Mouse (Mus musculus) CD4-positive, CD25-positive, alpha-beta regulatory T cell, adult 4 months (primary cell): ENCODE results near the gene Grhpr. TPM values are rescaled to one million over a fixed set of nuclear protein-coding genes. Genes with fewer than 3 reads are reported as not detected.
A peak's percentile ranks its signal among the peaks of the same experiment; 100 is the strongest.
"Not testable (repeated sequence)": the region's sequence is repeated elsewhere in the genome, so short reads cannot be mapped to it uniquely, and the experiment has no call there.

Experiments
- ATAC-seq: one replicate; pipeline ENCODE4 v1.8.0; 2017
- polyA plus RNA-seq, 2 experiments: library from polyadenylated mRNA; unstranded; fragments of 100-300 nt; shearing (Covaris generic); gene quantifications; one replicate each; pipeline ENCODE4 v1.2.1; 2017

The Grhpr gene
- polyA plus RNA-seq, 2 experiments from 2014 or later: 21.8 to 28.4 TPM

GRCm38 (mm10) chr4:45015615-45016014 lies 34.4 kb downstream of the Grhpr start:
- ATAC-seq: no peak

- peak; percentile 97 for ATAC-seq
These were observed 37.3 kb downstream of the Grhpr start, which contains the start of gene Polr1e for GRCm38 (mm10) chr4:45018452-45018980. Polr1e (plus strand) TSS chr4:45018583.

GRCm38 (mm10) chr4:45019009-45019408 lies 37.8 kb downstream of the Grhpr start:
- ATAC-seq: no peak

GRCm38 (mm10) chr4:45026459-45026858 lies 45.3 kb downstream of the Grhpr start:
- ATAC-seq: no peak

GRCm38 (mm10) chr4:45032586-45032985 lies 51.4 kb downstream of the Grhpr start:
- ATAC-seq: no peak

- no peak for ATAC-seq
These were observed 53.8 kb downstream of the Grhpr start for GRCm38 (mm10) chr4:45034693-45035628.

- ATAC-seq: no peak
These were observed 54.9 kb downstream of the Grhpr start for GRCm38 (mm10) chr4:45036048-45036447.

GRCm38 (mm10) chr4:45036571-45036970 lies 55.4 kb downstream of the Grhpr start:
- no peak for ATAC-seq

- ATAC-seq: no peak
These were observed 56.5 kb downstream of the Grhpr start for GRCm38 (mm10) chr4:45037455-45038410.

- not testable (repeated sequence) for ATAC-seq
These were observed 57.7 kb downstream of the Grhpr start for GRCm38 (mm10) chr4:45038879-45039278.

GRCm38 (mm10) chr4:45039546-45039945 lies 58.4 kb downstream of the Grhpr start:
- ATAC-seq: not testable (repeated sequence)

Other genes with a start within 250 kb of the Grhpr start
- 100 to 1,000 TPM; 115 to 144 TPM for gene Zcchc7, start 225.5 kb upstream of the Grhpr start, polyA plus RNA-seq
- gene Zbtb5, start 31.0 kb downstream of the Grhpr start, polyA plus RNA-seq: 1 to 10 TPM; 8.4 to 9.5 TPM
- gene Polr1e, start 37.2 kb downstream of the Grhpr start, polyA plus RNA-seq: 10 to 100 TPM; 31.1 to 36.6 TPM
- 1 to 10 TPM in 1 of 2 experiments, under 1 TPM in 1; 0.43 to 1.3 TPM for gene Fbxo10, start 103.2 kb downstream of the Grhpr start, polyA plus RNA-seq
- gene Tomm5, start 126.7 kb downstream of the Grhpr start, polyA plus RNA-seq: 100 to 1,000 TPM; 125 to 132 TPM
- gene Frmpd1, start 203.5 kb downstream of the Grhpr start, polyA plus RNA-seq: not detected